Mouse (Mus musculus): ENCODE measurements around the gene Gm20388.

Gene Gm20388

DNA sequence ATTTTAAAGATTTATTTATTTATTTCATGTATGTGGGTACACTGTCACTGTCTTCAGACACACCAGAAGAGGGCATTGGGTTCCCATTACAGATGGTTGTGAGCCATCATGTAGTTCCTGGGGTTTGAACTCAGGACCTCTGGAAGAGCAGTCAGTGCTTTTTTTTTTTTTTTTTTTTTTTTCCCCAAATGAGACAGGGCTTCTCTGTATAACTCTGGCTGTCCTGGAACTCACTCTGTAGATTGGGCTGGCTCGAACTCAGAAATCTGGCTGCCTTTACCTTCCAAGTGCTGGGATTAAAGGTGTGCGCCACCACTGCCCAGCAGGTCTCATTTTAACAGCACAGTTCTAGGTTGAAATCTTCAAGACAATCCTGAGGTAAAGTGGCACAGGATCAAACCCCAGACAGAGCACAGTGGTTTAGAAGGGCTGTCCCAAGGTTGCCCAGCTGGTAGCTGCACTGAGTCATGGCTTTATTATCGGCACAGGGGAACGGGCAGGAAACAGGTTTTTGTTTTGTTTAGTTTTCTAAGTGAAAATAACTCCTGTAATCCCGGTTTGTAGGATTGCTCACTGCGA is 2038.7 kb downstream of the Gm20388 start, which contains the start of gene Banp:
Gene Banp, plus strand, starts transcription at position 529 of the 579 bp plus-strand sequence.
- DNase-seq (ENCODE audit: low read depth, low spot score), result no peak

- DNase-seq (ENCODE audit: low read depth, low spot score), result peak; percentile 100
These were observed 2039.5 kb downstream of the Gm20388 start for GRCm38 (mm10) chr8:121949941-121950748.

GRCm38 (mm10) chr8:121950749-121951655 is 2040.4 kb downstream of the Gm20388 start:
- peak; percentile 82 for DNase-seq (ENCODE audit: low read depth, low spot score)

DNA sequence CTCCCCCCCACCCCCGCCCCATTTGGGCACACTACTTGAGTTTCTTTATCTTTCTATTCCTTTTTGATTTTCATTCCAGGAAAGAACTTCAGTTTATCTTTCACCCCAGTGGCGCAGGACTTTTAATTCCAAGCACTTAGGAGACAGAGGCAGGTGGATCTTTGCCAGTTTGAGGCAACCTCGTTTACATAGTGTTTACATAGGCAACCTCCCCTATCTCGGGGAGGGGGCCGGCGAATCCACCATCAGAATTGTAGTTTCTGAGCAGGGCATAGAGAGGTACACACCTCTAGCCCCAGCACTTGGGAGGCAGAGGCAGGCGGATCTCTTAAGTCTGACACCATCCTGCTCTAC is 2041.0 kb downstream of the Gm20388 start:
- DNase-seq (ENCODE audit: low read depth, low spot score), result peak; percentile 49

GRCm38 (mm10) chr8:121952122-121952521 is 2041.5 kb downstream of the Gm20388 start:
- DNase-seq (ENCODE audit: low read depth, low spot score), result no peak

DNA sequence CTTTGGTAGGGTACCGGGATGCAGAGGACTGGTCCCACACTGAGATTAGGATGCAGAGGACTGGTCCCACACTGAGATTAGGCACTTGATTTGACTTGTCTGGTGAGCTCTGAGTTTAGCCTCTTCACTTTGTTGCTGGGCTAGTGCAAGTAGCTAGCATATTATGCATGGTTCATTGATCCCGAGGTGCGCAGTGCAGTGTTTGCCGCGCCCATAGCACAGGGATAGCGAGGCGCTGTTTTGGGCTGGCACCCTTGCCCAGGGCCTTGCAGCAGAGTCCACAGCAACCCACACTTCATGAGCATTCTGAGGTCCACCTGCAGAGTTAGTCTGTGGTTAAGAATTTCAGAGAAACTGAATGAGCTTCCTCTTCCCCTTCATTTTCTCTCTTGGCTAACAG is 2042.2 kb downstream of the Gm20388 start:
- no peak for DNase-seq (ENCODE audit: low read depth, low spot score)

- DNase-seq (ENCODE audit: low read depth, low spot score), result no peak
These were observed 2043.3 kb downstream of the Gm20388 start for GRCm38 (mm10) chr8:121953821-121954545.

- no peak for DNase-seq (ENCODE audit: low read depth, low spot score)
These were observed 2044.4 kb downstream of the Gm20388 start for GRCm38 (mm10) chr8:121954981-121955555.

DNA sequence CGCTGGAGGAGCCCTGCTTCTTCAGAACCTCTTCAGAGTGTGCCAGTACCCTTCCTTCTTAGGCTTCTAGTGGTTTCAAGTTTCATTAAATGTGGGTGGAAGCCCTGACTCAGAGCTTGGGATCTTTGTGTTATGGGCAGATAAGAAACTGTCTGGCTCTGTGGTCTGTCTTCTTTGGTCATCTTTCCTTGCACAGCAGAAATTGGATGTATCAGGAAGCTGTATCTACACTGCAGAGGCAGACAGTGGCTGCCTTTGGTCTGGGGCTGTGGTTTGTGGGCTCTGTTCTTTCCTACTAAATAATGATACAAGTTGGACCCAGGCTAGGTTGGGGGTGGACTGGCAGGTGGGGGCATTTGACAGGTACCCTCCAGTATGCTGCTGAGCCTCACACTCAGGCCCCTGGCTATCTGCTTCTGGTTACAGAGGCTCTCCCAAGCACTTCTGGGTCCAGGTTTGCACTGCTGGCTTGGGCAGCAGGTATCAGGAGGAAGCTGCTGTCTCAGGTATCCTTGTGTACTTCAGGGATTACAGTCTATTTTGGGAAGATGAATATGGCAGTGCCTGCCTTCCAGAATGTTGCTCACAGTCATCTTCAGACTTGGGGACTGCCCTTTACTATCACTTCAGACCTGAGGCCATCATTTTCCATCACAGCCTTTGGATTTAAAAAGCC is 2045.3 kb downstream of the Gm20388 start:
- no peak for DNase-seq (ENCODE audit: low read depth, low spot score)

GRCm38 (mm10) chr8:121958395-121958794 is 2047.8 kb downstream of the Gm20388 start:
- no peak for DNase-seq (ENCODE audit: low read depth, low spot score)

DNA sequence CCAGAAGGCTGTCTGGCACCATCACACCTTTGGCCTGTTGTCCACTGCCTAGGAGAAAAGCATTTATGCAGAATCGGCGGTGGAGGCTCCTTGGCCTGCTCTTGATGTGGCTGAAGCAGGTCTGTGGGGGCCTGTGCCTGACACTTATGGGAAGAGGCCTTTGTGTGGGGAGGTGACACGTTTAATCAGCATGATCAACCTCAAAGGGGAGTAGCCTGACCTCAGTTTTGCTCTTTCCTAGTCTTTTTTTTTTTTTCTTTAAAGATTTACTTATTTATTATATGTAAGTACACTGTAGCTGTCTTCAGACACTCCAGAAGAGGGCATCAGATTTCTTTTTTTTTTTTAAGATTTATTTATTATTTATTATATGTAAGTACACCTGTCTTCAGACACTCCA is 2052.3 kb downstream of the Gm20388 start:
- DNase-seq (ENCODE audit: low read depth, low spot score), result no peak

DNA sequence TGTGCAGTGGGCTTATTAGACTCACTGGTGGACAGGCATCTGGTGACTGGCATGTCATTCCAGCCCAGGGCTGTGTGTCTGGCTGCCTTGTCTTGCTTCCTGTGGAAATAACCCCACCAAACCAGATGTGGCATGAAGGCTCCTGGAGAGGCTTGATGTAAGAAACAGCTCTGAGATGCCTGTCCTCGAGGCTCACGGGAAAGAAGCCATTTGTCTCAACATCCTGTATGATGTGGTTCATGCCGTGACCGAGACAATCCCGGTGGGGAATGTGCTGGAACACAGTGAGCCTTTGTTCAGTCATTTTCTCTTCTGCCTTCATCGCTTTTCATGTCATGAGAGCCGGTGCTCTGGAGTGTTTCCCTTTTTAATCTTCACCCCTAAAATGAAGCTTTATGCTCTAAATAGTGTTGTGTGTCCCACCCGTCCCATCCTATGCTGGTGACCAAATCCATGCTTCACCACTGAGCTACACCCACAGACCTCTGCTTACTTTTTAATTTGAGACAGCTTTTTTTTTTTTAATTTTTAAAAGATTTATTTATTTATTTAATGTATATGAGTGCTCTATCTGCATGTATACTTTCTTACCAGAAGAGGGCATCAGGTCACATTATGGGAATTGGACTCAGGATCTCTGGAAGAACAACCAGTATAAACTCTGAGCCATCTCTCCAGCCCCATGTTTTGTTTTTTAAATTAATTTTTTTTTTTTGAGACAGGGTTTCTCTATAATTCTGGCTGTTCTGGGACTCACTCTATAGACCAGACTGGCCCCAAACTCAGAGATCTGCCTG is 2054.3 kb downstream of the Gm20388 start:
- no peak for DNase-seq (ENCODE audit: low read depth, low spot score)

DNA sequence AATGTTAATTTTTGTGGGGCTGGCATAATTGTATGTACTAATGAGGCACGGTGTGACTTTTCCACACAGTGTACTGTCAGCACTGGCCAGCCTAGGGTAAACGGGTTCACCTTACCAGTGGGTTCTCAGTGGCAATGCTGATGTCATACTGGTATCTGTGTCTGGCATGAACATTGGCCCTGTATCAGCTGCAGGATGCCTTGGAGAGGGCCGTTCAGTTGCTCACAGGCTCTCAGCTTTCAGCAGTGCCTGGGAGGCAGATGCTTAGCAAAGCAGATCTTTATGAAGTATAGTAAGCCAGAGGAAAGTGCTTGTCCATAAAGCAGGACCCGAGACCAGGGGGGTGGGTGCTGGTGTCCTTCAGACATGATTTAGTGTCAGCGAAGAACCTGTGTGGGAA is 2055.5 kb downstream of the Gm20388 start:
- no peak for DNase-seq (ENCODE audit: low read depth, low spot score)

DNA sequence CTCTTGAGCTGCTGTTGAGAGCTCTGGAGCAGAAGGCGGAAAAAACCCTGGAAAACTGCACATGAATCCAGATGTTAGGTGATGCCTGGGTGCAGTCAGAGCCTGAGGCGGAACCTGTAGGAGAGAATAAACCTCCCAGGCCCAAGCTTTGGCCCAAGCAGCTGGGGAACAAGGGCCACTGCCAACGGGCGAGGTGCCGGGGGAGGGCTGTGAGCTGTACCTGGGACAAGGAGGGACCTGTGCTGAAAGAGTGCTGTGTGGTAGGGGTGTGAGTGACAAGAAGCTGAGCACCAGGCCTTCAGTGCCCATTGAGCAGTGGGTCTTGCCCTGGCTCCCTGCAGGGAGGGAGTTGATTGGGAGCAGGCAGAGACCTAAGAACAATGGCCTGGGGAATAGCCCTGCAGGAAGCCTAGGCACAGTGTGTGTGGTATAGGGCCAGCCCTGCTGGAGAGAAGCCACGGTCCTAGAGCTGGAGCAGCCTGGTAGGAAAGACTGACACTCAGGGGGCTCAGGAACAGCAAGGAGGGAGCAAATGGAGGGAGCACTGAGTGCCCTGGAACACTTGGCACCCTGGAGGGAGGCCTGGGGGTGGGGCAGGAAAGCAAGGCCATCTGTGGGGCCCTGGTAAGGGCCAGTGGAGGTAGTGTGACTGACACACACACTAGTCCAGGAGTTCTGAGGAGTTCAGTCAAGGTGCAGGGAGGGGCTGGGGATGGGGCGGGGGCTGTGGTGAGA is 2056.2 kb downstream of the Gm20388 start:
- peak; percentile 64 for DNase-seq (ENCODE audit: low read depth, low spot score)

DNA sequence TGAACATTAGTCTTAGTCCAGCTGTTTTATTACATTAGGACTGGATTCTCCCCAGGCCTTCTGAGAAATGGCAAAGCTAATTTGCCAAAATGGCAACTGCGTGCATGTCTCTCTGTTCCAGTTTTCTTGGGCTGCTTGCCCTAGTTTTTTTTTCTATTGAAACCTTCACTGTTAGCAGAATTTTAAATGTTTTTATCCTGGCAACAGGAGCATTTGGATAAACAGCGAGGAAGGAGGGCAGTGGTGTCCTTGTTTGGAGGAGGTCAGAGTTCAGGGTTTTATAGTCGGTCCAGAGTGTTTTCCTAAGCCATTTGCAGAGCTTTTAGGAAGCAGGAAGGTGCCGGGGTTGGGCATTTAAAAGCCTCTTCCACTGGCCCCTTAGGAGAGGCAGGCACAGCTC is 2057.3 kb downstream of the Gm20388 start:
- no peak for DNase-seq (ENCODE audit: low read depth, low spot score)

GRCm38 (mm10) chr8:121968542-121968941 is 2057.9 kb downstream of the Gm20388 start:
- no peak for DNase-seq (ENCODE audit: low read depth, low spot score)

GRCm38 (mm10) chr8:121970225-121970624 is 2059.6 kb downstream of the Gm20388 start:
- no peak for DNase-seq (ENCODE audit: low read depth, low spot score)

GRCm38 (mm10) chr8:121971488-121972058 is 2060.9 kb downstream of the Gm20388 start:
- DNase-seq (ENCODE audit: low read depth, low spot score), result peak; percentile 38

GRCm38 (mm10) chr8:121973906-121974305 is 2063.3 kb downstream of the Gm20388 start:
- DNase-seq (ENCODE audit: low read depth, low spot score), result no peak

Data from ES-CJ7 (cell line).